Mouse (Mus musculus): ENCODE data around the gene Gadd45b.

DNA sequence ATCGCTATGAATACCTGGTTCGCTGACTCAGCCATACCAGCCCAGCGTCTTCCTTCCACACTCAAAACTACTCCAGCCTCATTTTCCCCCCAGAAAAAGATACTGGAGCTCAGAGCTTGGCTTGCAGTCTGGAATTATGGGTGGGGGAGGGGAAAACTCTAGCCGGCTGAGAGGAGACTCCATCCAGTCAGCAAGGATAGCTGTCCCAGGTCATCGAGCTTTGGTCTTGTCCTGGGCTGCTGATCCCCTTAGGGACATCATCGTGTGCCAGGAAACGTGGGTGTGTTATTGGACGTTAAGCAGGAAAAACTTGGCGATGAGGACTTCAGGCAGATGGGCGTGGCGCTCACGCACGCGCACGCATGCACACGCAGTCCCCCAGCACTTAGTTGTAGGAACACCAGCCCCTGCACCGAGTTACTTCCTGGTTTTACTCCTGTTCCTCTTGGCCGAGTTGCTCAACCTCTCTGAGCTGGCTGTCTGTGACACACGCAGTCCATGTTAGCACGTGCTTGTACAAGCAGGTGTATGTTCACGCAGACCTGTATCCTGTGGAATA is 3.6 kb downstream of the Gadd45b start:
- no peak; the same call in 1 of the 2 replicates for TF ChIP-seq POLR2A (IDR thresholded peaks at IDR 0.05; ENCODE audit: low read depth, low read length)
- TF ChIP-seq CTCF (IDR thresholded peaks at IDR 0.05; ENCODE audit: extremely low read depth, insufficient read length, insufficient replicate concordance, low read depth, low read length) = no peak

Data from small intestine, adult 2 months (tissue).